Mouse (Mus musculus) cerebellum, adult 2 months (tissue): ENCODE results near the gene Bcl2l2. TPM values are rescaled to one million over a fixed set of nuclear protein-coding genes. Genes with fewer than 3 reads are reported as not detected.
A peak's percentile ranks its signal among the peaks of the same experiment; 100 is the strongest.

Experiments
- DNase-seq, 2 experiments: peaks; one replicate each; pipeline ENCODE4 v3.0.0; 2021
- H3K27ac ChIP-seq: fragments of 200-500 bp; 2 replicates; pipeline ENCODE4 v1.5.1; 2012; ENCODE audit warnings: low read length, control low read depth, inconsistent platforms; ENCODE audit not compliant: insufficient read depth
- H3K27me3 ChIP-seq: fragments of 200-500 bp; 2 replicates; pipeline ENCODE4 v1.6.1; 2012; ENCODE audit warnings: inconsistent platforms, mild to moderate bottlenecking, low read length, moderate library complexity; ENCODE audit not compliant: control insufficient read depth, insufficient read depth
- H3K4me1 ChIP-seq: fragments of 200-500 bp; 2 replicates; pipeline ENCODE4 v1.6.1; 2011; ENCODE audit warnings: low read length; ENCODE audit not compliant: control insufficient read depth, insufficient read depth
- H3K4me3 ChIP-seq: fragments of 200-500 bp; replicated peaks from 2 replicates; pipeline ENCODE3; 2011; ENCODE audit warnings: mild to moderate bottlenecking, low read depth, low read length, control low read depth; ENCODE audit not compliant: insufficient read depth
- CTCF ChIP-seq: fragments of 200-500 bp; IDR thresholded peaks from 2 replicates; pipeline ENCODE4 v1.5.1; 2011; ENCODE audit warnings: low read depth, mild to moderate bottlenecking, control low read depth, low read length, moderate library complexity, borderline replicate concordance; ENCODE audit not compliant: insufficient read depth
- POLR2A ChIP-seq: fragments of 200-500 bp; IDR thresholded peaks from 2 replicates; pipeline ENCODE4 v1.6.1; 2011; ENCODE audit warnings: low read length, control low read depth, borderline replicate concordance; ENCODE audit not compliant: insufficient read depth
- WGBS: fragments of 180-500 bp; shearing (Covaris S2); methylation state at CpG from one replicate; pipeline ENCODE4 v1.1.7; 2018; 5-methylcytosine and 5-hydroxymethylcytosine counted together
- polyA plus RNA-seq: library from polyadenylated mRNA; depleted of rRNA; stranded (reverse); fragments of >200 nt; gene quantifications from 2 replicates; pipeline ENCODE4 v1.2.3, GENCODE M21; 2012; rRNA removed

Gene Bcl2l2
- polyA plus RNA-seq: 113 TPM in 2 replicates

DNA sequence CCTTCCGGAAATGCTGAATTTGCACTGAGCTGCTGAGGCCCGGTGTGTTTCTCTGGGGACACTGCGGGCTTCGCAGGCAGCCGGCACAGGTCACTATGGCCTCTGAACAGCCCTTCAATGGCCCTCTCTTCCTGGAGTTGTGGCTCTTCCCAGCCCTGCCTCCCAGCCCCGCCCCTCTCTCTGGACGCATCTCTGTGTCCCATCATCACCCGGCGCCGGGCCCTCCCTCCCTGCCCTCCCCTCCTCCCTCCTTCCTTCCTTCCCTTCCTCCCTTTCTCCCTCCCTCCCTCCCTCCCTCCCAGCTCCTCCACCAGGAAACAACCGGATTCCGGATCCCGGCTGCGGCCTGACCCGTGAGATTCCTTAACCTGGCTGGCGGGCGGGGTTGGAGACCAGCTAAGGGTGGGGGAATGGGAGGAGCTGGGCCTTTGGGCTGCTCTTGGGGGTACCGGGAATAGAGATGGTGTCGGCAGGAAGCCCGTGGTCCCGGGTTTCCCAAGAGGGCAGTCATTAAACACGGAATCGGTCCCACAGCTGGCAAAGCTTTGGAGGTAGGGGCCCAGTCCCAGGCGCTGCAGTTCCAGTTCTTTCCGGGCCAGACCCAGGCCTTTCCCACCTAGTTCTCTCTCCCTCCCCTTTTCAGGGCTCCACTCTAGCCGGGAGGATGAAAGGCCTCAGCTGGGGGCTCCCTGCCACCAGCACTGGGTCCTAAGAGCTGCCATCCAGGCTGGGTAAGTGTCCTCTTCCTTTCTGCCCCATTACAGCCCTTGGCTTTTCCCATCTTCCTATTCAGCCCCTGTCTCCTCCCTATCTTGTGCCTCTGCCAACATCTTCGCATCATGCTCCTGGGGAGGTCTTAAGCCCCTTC is at the start of gene Bcl2l2, which contains the start of gene Gm20521:
Gene Bcl2l2 (plus strand): TSS at position 224 of the 868 bp plus-strand sequence.
Gene Gm20521 (plus strand): TSS at position 288 of the 868 bp plus-strand sequence.
- Histone ChIP-seq H3K4me1 (peaks cover 7% of the 10 kb centered on the region; the same call in 1 of the 2 replicates), H3K27ac (peak within 1 kb of the TSS; percentile 86), H3K27me3 (no peaks in the 10 kb centered on the region), H3K4me3 (peak within 1 kb of the TSS; percentile 89)
- peak; percentile 83 to 87 for DNase-seq
- WGBS: under 1% methylated on average over 26 of the region's 27 CpGs
- no peak for TF ChIP-seq CTCF
- peak; percentile 77; the same call in 1 of the 2 replicates for TF ChIP-seq POLR2A

DNA sequence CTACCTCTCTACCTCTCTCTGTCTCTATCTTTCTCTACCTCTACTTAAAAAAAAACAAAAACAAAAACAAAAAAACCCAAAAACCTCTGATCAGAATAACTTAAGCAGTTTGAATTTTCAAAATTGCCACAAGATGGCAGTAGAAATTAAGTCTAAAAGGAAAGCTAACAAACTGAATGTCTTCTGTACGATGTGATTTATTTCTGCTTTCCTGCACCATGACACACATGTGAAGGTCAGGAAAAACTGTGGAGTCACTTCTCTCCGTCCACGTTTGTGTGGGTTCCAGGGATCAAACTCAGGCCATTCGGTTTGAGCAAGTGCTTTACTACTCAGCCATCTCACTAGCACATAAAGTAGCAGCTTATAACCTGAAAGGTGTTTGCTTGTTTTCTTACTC is 39.7 kb upstream of the Bcl2l2 start:
- Histone ChIP-seq H3K4me3 (no peak overlapping the region), H3K27me3 (no peaks in the 10 kb centered on the region), H3K4me1 (peaks cover 2% of the 10 kb centered on the region; the same call in 1 of the 2 replicates), H3K27ac (no peak overlapping the region)
- TF ChIP-seq POLR2A (no peak), CTCF (peak; percentile 49; the same call in 1 of the 2 replicates)
- peak; percentile 34 to 60 for DNase-seq
- WGBS: 5% methylated on average over 4 of the region's 4 CpGs

DNA sequence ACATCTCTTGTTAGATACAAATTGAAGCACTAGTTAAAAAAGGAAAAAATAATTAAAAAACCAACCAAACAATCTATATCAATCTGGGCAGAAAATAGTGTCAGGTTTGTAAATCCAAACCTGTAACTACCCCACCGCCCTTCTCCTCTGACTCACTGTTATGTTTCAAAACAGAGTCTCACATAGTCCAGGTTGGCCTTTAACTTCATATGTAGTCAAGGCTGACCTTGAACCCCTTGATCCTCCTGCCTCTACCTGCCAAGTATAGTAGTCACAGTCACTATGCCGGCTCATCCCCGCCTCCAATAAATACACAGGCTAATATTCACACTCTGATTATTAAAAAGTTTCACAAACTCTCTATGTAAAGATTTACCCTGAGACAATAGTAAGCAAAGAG is 27.5 kb upstream of the Bcl2l2 start:
- no peak for TF ChIP-seq POLR2A
- TF ChIP-seq CTCF: no peak
- 97% methylated on average over 3 of the region's 3 CpGs for WGBS

DNA sequence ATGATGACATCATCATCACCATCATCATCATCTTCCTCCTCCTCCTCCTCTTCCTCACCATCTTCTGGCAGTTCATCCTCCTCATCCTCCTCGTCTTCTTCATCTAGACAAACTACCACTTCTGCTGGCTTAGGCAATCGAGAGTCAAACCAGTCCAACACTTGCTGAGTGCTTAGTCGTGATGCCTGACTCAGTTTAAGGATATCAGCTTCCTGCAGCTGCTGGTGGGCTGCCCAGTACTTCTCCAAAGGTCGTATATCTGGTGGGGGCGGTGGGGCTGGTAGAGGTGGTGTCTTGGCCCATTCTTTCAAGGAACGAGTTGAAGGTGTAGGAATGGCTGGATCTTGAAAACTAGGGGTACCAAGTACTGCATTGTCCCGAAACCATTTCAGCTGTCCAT is 26.5 kb upstream of the Bcl2l2 start:
- no peak for DNase-seq
- Histone ChIP-seq H3K4me3 (no peak overlapping the region), H3K27me3 (no peaks in the 10 kb centered on the region), H3K4me1 (peaks cover 10% of the 10 kb centered on the region; the same call in 1 of the 2 replicates), H3K27ac (no peak overlapping the region)
- 84% methylated on average over 7 of the region's 7 CpGs for WGBS
- TF ChIP-seq CTCF (no peak), POLR2A (no peak)

More for the DNA sequence above, 27.5 kb upstream of the Bcl2l2 start:
- H3K27ac ChIP-seq: no peak overlapping the region
- DNase-seq: no peak
- peaks cover 10% of the 10 kb centered on the region; the same call in 1 of the 2 replicates for H3K4me1 ChIP-seq
- H3K27me3 ChIP-seq: no peaks in the 10 kb centered on the region
- H3K4me3 ChIP-seq: no peak overlapping the region

DNA sequence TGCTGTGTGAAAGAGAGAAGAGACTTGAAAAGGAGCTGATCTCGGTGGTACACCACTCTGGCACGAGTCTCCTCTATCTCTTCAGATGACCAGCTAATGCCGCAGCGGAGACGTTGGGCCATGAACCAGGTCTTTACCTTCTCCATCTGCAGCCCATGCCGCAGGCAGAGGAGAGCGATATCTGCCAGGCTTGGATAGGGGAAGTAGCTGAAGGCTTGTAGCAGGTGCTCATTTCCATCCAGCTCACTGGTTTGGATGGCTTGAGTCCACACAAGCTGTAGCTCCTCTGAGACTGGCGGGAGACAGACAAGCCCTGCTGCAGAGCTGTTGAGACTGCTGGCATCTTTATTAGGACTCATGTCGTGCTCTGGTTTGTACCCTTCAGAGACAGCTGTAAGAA is 25.3 kb upstream of the Bcl2l2 start:
- H3K27ac ChIP-seq: peak overlapping the region; percentile 77
- TF ChIP-seq CTCF (no peak), POLR2A (no peak)
- peaks cover 10% of the 10 kb centered on the region; the same call in 1 of the 2 replicates for H3K4me1 ChIP-seq
- no peaks in the 10 kb centered on the region for H3K27me3 ChIP-seq
- H3K4me3 ChIP-seq: no peak overlapping the region
- peak; percentile 71 to 81 for DNase-seq
- 13% methylated on average over 9 of the region's 9 CpGs for WGBS

DNA sequence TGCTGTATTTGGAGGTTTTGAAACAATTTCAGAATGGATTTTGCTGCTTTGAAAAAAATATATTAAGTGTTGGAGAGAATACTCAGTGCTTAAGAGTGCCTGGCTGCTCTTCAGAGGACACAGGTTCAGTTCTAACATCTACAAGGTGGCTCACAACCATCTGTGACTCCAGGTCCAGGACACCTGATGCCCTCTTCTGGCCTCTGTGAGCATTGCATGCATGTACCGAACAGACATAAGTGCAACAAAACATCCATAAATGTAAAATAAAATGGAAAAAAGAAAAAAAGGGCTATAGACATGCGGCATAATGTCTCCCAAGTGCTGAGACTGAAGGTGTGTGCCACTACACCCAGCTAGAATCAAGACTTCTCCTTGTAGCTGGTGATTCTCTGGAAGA is 22.7 kb upstream of the Bcl2l2 start:
- WGBS: 28% methylated on average over 2 of the region's 2 CpGs
- H3K27ac ChIP-seq: no peak overlapping the region
- no peak for TF ChIP-seq POLR2A
- peak; percentile 85 for TF ChIP-seq CTCF
- H3K4me3 ChIP-seq: no peak overlapping the region
- H3K27me3 ChIP-seq: no peaks in the 10 kb centered on the region
- H3K4me1 ChIP-seq: peaks cover 10% of the 10 kb centered on the region; the same call in 1 of the 2 replicates
- DNase-seq: peak; percentile 73 to 77

DNA sequence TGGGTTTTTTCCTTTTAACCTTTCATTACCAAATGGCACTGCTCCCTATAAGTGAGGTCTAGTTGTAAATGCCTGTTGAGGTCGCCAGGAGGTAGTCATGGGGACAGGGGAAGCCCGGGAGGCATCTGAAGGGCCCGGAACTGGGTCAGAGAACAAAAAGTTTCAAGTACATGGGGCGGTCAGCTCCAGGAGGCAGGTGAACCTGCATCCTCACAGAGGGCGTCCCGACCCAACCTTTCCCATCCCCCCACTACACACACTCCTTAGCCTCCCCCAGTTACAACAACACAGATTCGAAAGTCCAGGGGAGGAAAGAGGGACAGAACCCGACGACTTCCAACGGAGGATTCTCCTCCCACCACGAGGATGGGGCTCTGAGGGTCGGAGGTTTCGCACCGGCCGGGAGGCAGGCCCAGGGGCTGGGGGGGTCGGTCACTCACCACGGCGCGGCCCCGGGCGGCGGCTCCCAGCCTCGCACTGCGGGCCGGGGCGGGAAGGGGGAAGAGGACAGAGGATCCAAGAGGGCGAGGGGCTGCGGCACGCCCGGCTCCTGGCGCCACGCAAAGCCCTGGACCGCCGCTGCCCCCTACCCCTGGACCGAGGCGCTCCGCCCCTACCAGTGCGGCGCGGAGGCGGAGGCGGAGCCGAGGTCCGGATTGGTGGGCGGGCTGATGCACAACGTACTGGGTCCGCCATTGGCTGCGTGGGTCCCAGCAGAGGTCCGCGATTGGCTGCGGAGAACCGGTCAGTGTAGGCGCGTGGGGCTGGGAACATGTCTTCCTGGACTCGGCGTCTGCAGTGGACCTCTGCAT is 19.5 kb upstream of the Bcl2l2 start:
- Histone ChIP-seq H3K27ac (peak overlapping the region; percentile 60; the same call in 1 of the 2 replicates), H3K4me1 (no peaks in the 10 kb centered on the region), H3K27me3 (no peaks in the 10 kb centered on the region), H3K4me3 (peak overlapping the region; percentile 86)
- peak; percentile 81 for TF ChIP-seq POLR2A
- no peak for TF ChIP-seq CTCF
- under 1% methylated on average over 55 of the region's 56 CpGs for WGBS
- peak; percentile 94 to 95 for DNase-seq
